Mouse (Mus musculus) intestine, embryonic 14.5 days (tissue): ENCODE data around the gene Jak2. TPM values are rescaled to one million over a fixed set of nuclear protein-coding genes. Genes with fewer than 3 reads are reported as not detected.

Experiments used
- ATAC-seq: fragments of 200-750 bp; cut with Nextera tagmentation; replicated peaks from 2 replicates; pipeline ENCODE4 v1.8.0; 2017; ENCODE audit warnings: low read depth, moderate number of reproducible peaks, moderate TSS enrichment, moderate library complexity; ENCODE audit not compliant: low FRiP score, low TSS enrichment
- DNase-seq: peaks from one replicate; pipeline ENCODE4 v3.0.0-alpha.2; 2018; ENCODE audit warnings: low spot score
- H3K27ac ChIP-seq: fragments of 300-500 bp; sonication (generic); 2 replicates; pipeline ENCODE4 v1.5.1; 2014; ENCODE audit warnings: low read depth, mild to moderate bottlenecking, control low read depth
- H3K27me3 ChIP-seq: fragments of 300-500 bp; sonication (generic); replicated peaks from 2 replicates; pipeline ENCODE4 v1.6.1; 2014; ENCODE audit warnings: low read length, control low read depth; ENCODE audit not compliant: control insufficient read depth, insufficient read depth
- H3K36me3 ChIP-seq: fragments of 300-500 bp; sonication (generic); 2 replicates; pipeline ENCODE4 v1.6.1; 2014; ENCODE audit warnings: low read length, control low read depth; ENCODE audit not compliant: control insufficient read depth, insufficient read depth
- H3K4me1 ChIP-seq: fragments of 300-500 bp; sonication (generic); replicated peaks from 2 replicates; pipeline ENCODE4 v1.6.1; 2014; ENCODE audit warnings: low read length, control low read depth, mixed read lengths; ENCODE audit not compliant: control insufficient read depth, insufficient read depth
- H3K4me2 ChIP-seq: fragments of 300-500 bp; sonication (generic); 2 replicates; pipeline ENCODE4 v1.6.1; 2014; ENCODE audit warnings: low read length
- H3K4me3 ChIP-seq: fragments of 300-500 bp; sonication (generic); 2 replicates; pipeline ENCODE4 v1.5.1; 2014; ENCODE audit warnings: low read depth, low read length, control low read depth, mixed read lengths
- H3K9ac ChIP-seq: fragments of 300-500 bp; sonication (generic); 2 replicates; pipeline ENCODE4 v1.6.1; 2014; ENCODE audit warnings: mild to moderate bottlenecking, low read length
- H3K9me3 ChIP-seq: fragments of 300-500 bp; sonication (generic); 2 replicates; pipeline ENCODE4 v1.6.1; 2016; ENCODE audit warnings: low read length, control low read depth; ENCODE audit not compliant: control insufficient read depth
- WGBS: fragments of 180-500 bp; shearing (Covaris S2); extraction: QIAGEN DNeasy Blood & Tissue Kit; methylation state at CpG from one replicate; pipeline ENCODE4 v1.1.7; 2014; 5-methylcytosine and 5-hydroxymethylcytosine counted together
- polyA plus RNA-seq: library from polyadenylated mRNA; unstranded; fragments of >200 nt; fragmentation: Nextera tagmentation; extraction: Ambion mirVana; gene quantifications from 2 replicates; pipeline ENCODE4 v1.2.1, GENCODE M21; 2014

Jak2 gene
- polyA plus RNA-seq, 1 experiment from 2014 or later, result 11.6 TPM

- H3K9me3 ChIP-seq, result no peaks in the 10 kb centered on the region
- H3K36me3 ChIP-seq, result peaks cover 73% of the 10 kb centered on the region
- no peak overlapping the region for H3K27ac ChIP-seq
- DNase-seq, result no peak
- ATAC-seq, result no peak
- 92% methylated on average over 2 of the region's 2 CpGs for WGBS
- H3K4me2 ChIP-seq, result no peak overlapping the region
- H3K9ac ChIP-seq, result no peak overlapping the region
- H3K27me3 ChIP-seq, result no peaks in the 10 kb centered on the region
- no peak overlapping the region for H3K4me3 ChIP-seq
- H3K4me1 ChIP-seq, result no peaks in the 10 kb centered on the region
Observed at GRCm38 (mm10) chr19:29302119-29302518, 50.5 kb downstream of the Jak2 start.

DNA sequence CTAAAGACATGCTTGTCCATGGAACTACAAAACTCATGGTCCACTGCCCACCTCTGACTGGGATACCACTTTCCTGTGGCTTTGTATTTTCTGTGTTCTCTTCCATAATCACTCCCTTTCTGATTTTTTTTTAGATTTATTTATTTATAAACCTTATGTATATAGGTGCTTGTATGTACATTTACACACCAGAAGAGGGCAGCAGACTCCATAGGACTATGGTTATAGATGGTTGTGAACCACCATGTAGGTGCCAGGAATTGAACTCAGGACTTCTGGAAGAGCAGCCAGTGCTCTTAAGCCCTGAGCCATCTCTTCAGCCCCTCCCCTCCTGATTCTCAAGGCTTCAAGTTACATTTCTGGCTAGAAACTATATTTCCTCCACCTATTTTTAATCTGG, 57.2 kb downstream of the Jak2 start:
- Histone ChIP-seq H3K36me3 (peaks cover 49% of the 10 kb centered on the region), H3K9ac (no peak overlapping the region), H3K27ac (no peak overlapping the region), H3K4me3 (no peak overlapping the region), H3K4me1 (no peaks in the 10 kb centered on the region), H3K4me2 (no peak overlapping the region), H3K9me3 (no peaks in the 10 kb centered on the region), H3K27me3 (no peaks in the 10 kb centered on the region)
- no peak for DNase-seq
- no peak for ATAC-seq

DNA sequence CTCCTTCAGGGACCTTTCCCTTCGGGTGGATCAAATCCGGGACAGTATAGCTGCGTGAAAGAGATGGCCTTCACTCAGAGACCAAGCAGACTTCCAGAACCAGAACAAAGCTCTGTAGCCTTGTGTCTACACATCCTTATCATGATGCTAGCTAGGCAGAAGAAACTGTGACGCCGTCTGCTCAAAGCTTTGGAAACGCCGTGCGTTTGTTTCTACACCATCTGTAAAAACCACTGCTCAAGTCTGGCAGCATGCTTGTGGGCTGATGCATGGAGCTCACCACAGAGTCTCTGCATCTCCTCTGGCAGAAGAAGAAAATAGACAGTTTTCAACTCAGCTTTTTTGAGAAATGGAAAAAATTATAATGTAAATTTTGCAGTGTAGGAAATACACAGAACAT, 60.2 kb downstream of the Jak2 start:
- no peaks in the 10 kb centered on the region for H3K4me1 ChIP-seq
- H3K9me3 ChIP-seq, result peaks cover 8% of the 10 kb centered on the region; the same call in 1 of the 2 replicates
- no peak overlapping the region for H3K27ac ChIP-seq
- 92% methylated on average over 8 of the region's 8 CpGs for WGBS
- H3K9ac ChIP-seq, result no peak overlapping the region
- H3K4me2 ChIP-seq, result no peak overlapping the region
- no peak for ATAC-seq
- no peak for DNase-seq
- H3K4me3 ChIP-seq, result no peak overlapping the region
- H3K36me3 ChIP-seq, result peaks cover 40% of the 10 kb centered on the region
- no peaks in the 10 kb centered on the region for H3K27me3 ChIP-seq

GRCm38 (mm10) chr19:29312661-29313060, 61.0 kb downstream of the Jak2 start:
- Histone ChIP-seq H3K4me3 (no peak overlapping the region), H3K27me3 (no peaks in the 10 kb centered on the region), H3K36me3 (peaks cover 36% of the 10 kb centered on the region), H3K9me3 (peaks cover 13% of the 10 kb centered on the region; the same call in 1 of the 2 replicates), H3K4me2 (no peak overlapping the region), H3K4me1 (no peaks in the 10 kb centered on the region), H3K27ac (no peak overlapping the region), H3K9ac (no peak overlapping the region)
- ATAC-seq (no peak), DNase-seq (no peak)
- 70% methylated on average over 7 of the region's 7 CpGs for WGBS

GRCm38 (mm10) chr19:29323416-29324049, 71.9 kb downstream of the Jak2 start:
- Histone ChIP-seq H3K36me3 (no peaks in the 10 kb centered on the region), H3K4me3 (no peak overlapping the region), H3K9me3 (no peaks in the 10 kb centered on the region), H3K27me3 (no peaks in the 10 kb centered on the region), H3K4me1 (peaks cover 5% of the 10 kb centered on the region; the same call in 1 of the 2 replicates), H3K27ac (no peak overlapping the region), H3K4me2 (no peak overlapping the region), H3K9ac (no peak overlapping the region)
- DNase-seq (no peak), ATAC-seq (no peak)
- 65% methylated on average over 8 of the region's 8 CpGs for WGBS

GRCm38 (mm10) chr19:29325053-29325851, 73.6 kb downstream of the Jak2 start, which contains the start of gene Insl6:
TSS of gene Insl6 (minus strand) at chr19:29325356.
- Histone ChIP-seq H3K9ac (peak within 1 kb of the TSS; percentile 29), H3K4me3 (peak within 1 kb of the TSS; percentile 33), H3K4me1 (peaks cover 5% of the 10 kb centered on the region; the same call in 1 of the 2 replicates), H3K27ac (peak within 1 kb of the TSS; percentile 7; the same call in 1 of the 2 replicates), H3K9me3 (no peaks in the 10 kb centered on the region), H3K36me3 (no peaks in the 10 kb centered on the region), H3K27me3 (no peaks in the 10 kb centered on the region), H3K4me2 (peak within 1 kb of the TSS; percentile 57)
- ATAC-seq (peak; percentile 91), DNase-seq (peak; percentile 88)
- 2% methylated on average over 27 of the region's 31 CpGs for WGBS

- Histone ChIP-seq H3K27me3 (no peaks in the 10 kb centered on the region), H3K4me2 (peak overlapping the region; percentile 57), H3K9me3 (no peaks in the 10 kb centered on the region), H3K36me3 (no peaks in the 10 kb centered on the region), H3K9ac (peak overlapping the region; percentile 29; the same call in 1 of the 2 replicates), H3K4me1 (peaks cover 5% of the 10 kb centered on the region; the same call in 1 of the 2 replicates), H3K4me3 (peak overlapping the region; percentile 29), H3K27ac (peak overlapping the region; percentile 7; the same call in 1 of the 2 replicates)
- 38% methylated on average over 9 of the region's 9 CpGs for WGBS
- ATAC-seq, result no peak
- no peak for DNase-seq
Observed at GRCm38 (mm10) chr19:29325852-29326180, 74.2 kb downstream of the Jak2 start.

DNA sequence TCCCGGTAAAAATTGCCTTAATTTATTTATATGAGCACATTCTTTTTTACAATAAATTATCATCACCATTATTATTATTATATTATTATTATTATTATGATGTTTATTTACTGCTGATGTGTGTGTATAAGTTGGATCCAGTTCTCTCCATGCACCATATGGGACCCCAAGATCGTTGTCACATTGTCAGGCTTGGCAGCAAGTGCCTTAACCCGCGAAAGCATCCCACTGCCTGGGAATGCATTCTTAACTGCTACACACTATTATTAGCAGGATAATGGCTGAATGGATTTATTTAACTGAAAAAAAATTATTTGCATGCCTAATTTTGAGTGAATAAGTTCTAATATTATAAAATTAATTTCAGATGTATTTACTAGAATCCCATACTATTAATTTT, 74.8 kb downstream of the Jak2 start:
- H3K9me3 ChIP-seq, result no peaks in the 10 kb centered on the region
- H3K4me3 ChIP-seq, result no peak overlapping the region
- DNase-seq (no peak), ATAC-seq (no peak)
- no peak overlapping the region for H3K27ac ChIP-seq
- H3K36me3 ChIP-seq, result no peaks in the 10 kb centered on the region
- WGBS, result 91% methylated on average over 4 of the region's 4 CpGs
- H3K27me3 ChIP-seq, result no peaks in the 10 kb centered on the region
- H3K4me1 ChIP-seq, result peaks cover 5% of the 10 kb centered on the region; the same call in 1 of the 2 replicates
- H3K9ac ChIP-seq, result no peak overlapping the region
- H3K4me2 ChIP-seq, result no peak overlapping the region
